Mouse (Mus musculus): ENCODE measurements around the gene Map3k1.

- TF ChIP-seq CTCF (conservative IDR thresholded peaks at IDR 0.05; ENCODE audit: low read length) (no peak), NANOG (IDR thresholded peaks at IDR 0.05; ENCODE audit: borderline replicate concordance, low read length) (no peak)
Observed at GRCm38 (mm10) chr13:111753321-111753720, 55.5 kb downstream of the Map3k1 start.

Data from E14TG2a.4 (cell line).